Mouse (Mus musculus): ENCODE data around the gene Mcl1. TPM values are rescaled to one million over a fixed set of nuclear protein-coding genes. Genes with fewer than 3 reads are reported as not detected.

Mcl1 gene
- polyA plus RNA-seq, 1 experiment: 565 TPM

DNA sequence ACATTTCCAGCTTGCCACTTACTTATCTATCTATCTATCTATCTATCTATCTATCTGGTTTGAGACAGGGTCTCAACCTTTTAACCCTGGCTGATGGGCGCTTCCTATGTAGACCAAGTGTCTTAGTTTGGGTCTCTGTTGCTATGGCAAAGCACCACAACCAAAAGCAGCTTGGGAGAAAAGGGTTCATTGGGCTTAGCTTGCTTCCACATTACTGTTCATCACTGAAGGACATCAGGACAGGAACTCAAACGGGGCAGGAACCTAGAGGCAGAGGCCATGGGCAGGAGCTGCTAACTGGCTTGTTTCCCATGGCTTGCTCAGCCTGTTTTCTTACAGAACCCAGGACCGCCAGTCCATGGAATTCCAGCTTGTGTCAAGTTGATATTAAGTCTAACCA, 1.5 kb upstream of the Mcl1 start:
- no peak for TF ChIP-seq CTCF (IDR thresholded peaks at IDR 0.05; ENCODE audit: low read depth, low read length)
- TF ChIP-seq POLR2A (IDR thresholded peaks at IDR 0.05; ENCODE audit: borderline replicate concordance, low read depth, low read length): no peak
- Histone ChIP-seq H3K4me1 (ENCODE audit: control insufficient read depth, insufficient read depth, low read length) (peaks cover 51% of the 10 kb centered on the region), H3K27ac (ENCODE audit: insufficient read depth, low read depth, low read length) (peak overlapping the region; percentile 99), H3K4me3 (ENCODE audit: insufficient read depth, low read length) (no peak overlapping the region)

DNA sequence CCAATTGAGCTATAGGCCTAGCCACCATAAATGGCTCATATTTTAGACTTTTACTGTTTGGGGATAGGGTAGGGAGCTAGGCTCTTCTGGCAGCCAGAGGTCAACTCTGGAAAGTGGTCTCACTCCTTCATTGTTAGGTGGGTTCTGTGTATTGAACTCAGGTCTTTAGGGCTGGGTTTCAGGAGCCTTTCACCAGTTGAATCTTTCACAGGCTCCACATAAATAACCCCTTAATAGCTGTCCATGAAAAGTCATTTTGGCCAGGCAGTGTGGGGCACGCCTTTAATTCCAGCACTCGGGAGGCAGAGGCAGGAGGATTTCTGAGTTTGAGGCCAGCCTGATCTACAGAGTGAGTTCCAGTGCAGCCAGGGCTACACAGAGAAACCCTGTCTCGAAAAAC, 877 bp upstream of the Mcl1 start:
- peak overlapping the region; percentile 97 for H3K4me3 ChIP-seq (ENCODE audit: insufficient read depth, low read length)
- H3K4me1 ChIP-seq (ENCODE audit: control insufficient read depth, insufficient read depth, low read length): peaks cover 47% of the 10 kb centered on the region
- no peak for TF ChIP-seq CTCF (IDR thresholded peaks at IDR 0.05; ENCODE audit: low read depth, low read length)
- TF ChIP-seq POLR2A (IDR thresholded peaks at IDR 0.05; ENCODE audit: borderline replicate concordance, low read depth, low read length): no peak
- peak overlapping the region; percentile 99 for H3K27ac ChIP-seq (ENCODE audit: insufficient read depth, low read depth, low read length)

GRCm38 (mm10) chr3:95658868-95659712, 502 bp downstream of the Mcl1 start:
- TF ChIP-seq CTCF (IDR thresholded peaks at IDR 0.05; ENCODE audit: low read depth, low read length): no peak
- no peak for TF ChIP-seq POLR2A (IDR thresholded peaks at IDR 0.05; ENCODE audit: borderline replicate concordance, low read depth, low read length)
- H3K4me1 ChIP-seq (ENCODE audit: control insufficient read depth, insufficient read depth, low read length): peaks cover 47% of the 10 kb centered on the region
- H3K27ac ChIP-seq (ENCODE audit: insufficient read depth, low read depth, low read length): peak overlapping the region; percentile 99
- H3K4me3 ChIP-seq (ENCODE audit: insufficient read depth, low read length): peak overlapping the region; percentile 97

DNA sequence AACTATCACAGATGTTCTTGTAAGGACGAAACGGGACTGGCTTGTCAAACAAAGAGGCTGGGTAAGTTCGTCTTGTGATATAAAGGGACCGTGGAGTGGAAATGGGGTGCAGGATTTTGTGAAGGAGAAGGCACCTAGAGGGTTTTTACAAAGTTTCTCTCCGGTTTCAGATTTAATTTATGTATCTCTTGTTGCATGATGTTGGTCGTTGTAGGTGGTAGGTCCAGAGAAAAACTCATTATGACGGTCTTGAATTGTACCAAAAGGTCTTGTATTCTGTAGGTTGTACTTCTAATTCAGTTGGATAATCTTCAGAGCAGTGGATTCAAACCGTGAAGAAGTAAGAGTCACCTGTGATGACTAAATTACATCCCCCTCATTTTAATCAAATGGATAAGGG, 1.4 kb downstream of the Mcl1 start:
- Histone ChIP-seq H3K4me3 (ENCODE audit: insufficient read depth, low read length) (peak overlapping the region; percentile 97), H3K4me1 (ENCODE audit: control insufficient read depth, insufficient read depth, low read length) (peaks cover 47% of the 10 kb centered on the region), H3K27ac (ENCODE audit: insufficient read depth, low read depth, low read length) (peak overlapping the region; percentile 99)
- TF ChIP-seq CTCF (IDR thresholded peaks at IDR 0.05; ENCODE audit: low read depth, low read length): no peak

- H3K4me3 ChIP-seq (ENCODE audit: insufficient read depth, low read length): peak overlapping the region; percentile 97
- peak overlapping the region; percentile 99 for H3K27ac ChIP-seq (ENCODE audit: insufficient read depth, low read depth, low read length)
- peaks cover 42% of the 10 kb centered on the region for H3K4me1 ChIP-seq (ENCODE audit: control insufficient read depth, insufficient read depth, low read length)
- TF ChIP-seq POLR2A (IDR thresholded peaks at IDR 0.05; ENCODE audit: borderline replicate concordance, low read depth, low read length): no peak
- TF ChIP-seq CTCF (IDR thresholded peaks at IDR 0.05; ENCODE audit: low read depth, low read length): no peak
Measured at GRCm38 (mm10) chr3:95660788-95661478, 2.3 kb downstream of the Mcl1 start.

- TF ChIP-seq POLR2A (IDR thresholded peaks at IDR 0.05; ENCODE audit: borderline replicate concordance, low read depth, low read length) (no peak), CTCF (IDR thresholded peaks at IDR 0.05; ENCODE audit: low read depth, low read length) (no peak)
- peaks cover 42% of the 10 kb centered on the region for H3K4me1 ChIP-seq (ENCODE audit: control insufficient read depth, insufficient read depth, low read length)
Measured at GRCm38 (mm10) chr3:95661945-95662715, 3.5 kb downstream of the Mcl1 start.

DNA sequence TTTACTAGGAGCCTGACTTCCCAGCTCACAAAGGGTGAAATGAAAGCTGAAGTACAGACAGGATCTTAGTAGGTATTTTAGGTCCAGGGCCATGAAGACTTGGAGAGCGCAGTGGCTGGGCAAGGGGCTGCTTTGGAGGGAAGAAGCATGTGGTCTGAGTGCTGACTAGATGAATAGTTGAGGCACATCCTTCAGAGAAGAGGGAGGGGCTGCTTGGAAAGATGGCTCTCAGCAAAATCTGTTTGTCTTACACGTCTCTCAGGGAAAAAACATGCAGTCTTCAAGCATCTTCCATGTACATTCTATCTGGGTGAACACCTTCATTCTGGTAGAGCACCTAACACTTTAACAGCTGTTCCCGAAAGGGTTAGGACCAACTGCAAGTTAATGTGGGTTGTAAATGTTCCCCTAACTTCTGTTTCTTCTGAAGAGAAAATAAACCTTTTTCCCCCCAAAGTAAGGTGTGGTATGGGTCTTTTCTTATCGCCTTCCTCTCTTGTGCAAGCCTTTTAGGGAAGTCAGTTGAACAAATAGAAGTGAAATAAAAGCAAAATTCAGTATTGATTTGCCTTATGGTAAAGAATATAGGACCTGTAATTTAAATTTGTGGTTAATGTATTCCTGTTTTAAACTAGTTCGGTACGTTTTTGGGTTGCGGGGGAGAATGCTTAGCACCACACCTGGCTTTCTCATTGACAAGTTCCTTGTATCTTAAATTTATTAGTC, 4.3 kb downstream of the Mcl1 start:
- H3K4me1 ChIP-seq (ENCODE audit: control insufficient read depth, insufficient read depth, low read length): peaks cover 42% of the 10 kb centered on the region

More at GRCm38 (mm10) chr3:95661945-95662715, 3.5 kb downstream of the Mcl1 start:
- peak overlapping the region; percentile 59 for H3K4me3 ChIP-seq (ENCODE audit: insufficient read depth, low read length)
- peak overlapping the region; percentile 79 for H3K27ac ChIP-seq (ENCODE audit: insufficient read depth, low read depth, low read length)

GRCm38 (mm10) chr3:95663486-95663885, 4.9 kb downstream of the Mcl1 start:
- Histone ChIP-seq H3K4me1 (ENCODE audit: control insufficient read depth, insufficient read depth, low read length) (peaks cover 48% of the 10 kb centered on the region), H3K4me3 (ENCODE audit: insufficient read depth, low read length) (peak overlapping the region; percentile 22), H3K27ac (ENCODE audit: insufficient read depth, low read depth, low read length) (peak overlapping the region; percentile 79)
- TF ChIP-seq CTCF (IDR thresholded peaks at IDR 0.05; ENCODE audit: low read depth, low read length): no peak
- no peak for TF ChIP-seq POLR2A (IDR thresholded peaks at IDR 0.05; ENCODE audit: borderline replicate concordance, low read depth, low read length)

More for the DNA sequence above, 4.3 kb downstream of the Mcl1 start:
- Histone ChIP-seq H3K4me3 (ENCODE audit: insufficient read depth, low read length) (peak overlapping the region; percentile 59), H3K27ac (ENCODE audit: insufficient read depth, low read depth, low read length) (peak overlapping the region; percentile 79)
- TF ChIP-seq CTCF (IDR thresholded peaks at IDR 0.05; ENCODE audit: low read depth, low read length) (no peak), POLR2A (IDR thresholded peaks at IDR 0.05; ENCODE audit: borderline replicate concordance, low read depth, low read length) (no peak)
